Mouse (Mus musculus) c-Kit-positive CD71-negative TER-119-negative erythroid progenitor cells, embryonic 14.5 days (primary cell): ENCODE results near the gene Crtc3.

Experiments used
- DNase-seq: peaks from one replicate; pipeline ENCODE4 v3.0.0-alpha.2; 2013; ENCODE audit warnings: low read depth

Gene Crtc3

DNA sequence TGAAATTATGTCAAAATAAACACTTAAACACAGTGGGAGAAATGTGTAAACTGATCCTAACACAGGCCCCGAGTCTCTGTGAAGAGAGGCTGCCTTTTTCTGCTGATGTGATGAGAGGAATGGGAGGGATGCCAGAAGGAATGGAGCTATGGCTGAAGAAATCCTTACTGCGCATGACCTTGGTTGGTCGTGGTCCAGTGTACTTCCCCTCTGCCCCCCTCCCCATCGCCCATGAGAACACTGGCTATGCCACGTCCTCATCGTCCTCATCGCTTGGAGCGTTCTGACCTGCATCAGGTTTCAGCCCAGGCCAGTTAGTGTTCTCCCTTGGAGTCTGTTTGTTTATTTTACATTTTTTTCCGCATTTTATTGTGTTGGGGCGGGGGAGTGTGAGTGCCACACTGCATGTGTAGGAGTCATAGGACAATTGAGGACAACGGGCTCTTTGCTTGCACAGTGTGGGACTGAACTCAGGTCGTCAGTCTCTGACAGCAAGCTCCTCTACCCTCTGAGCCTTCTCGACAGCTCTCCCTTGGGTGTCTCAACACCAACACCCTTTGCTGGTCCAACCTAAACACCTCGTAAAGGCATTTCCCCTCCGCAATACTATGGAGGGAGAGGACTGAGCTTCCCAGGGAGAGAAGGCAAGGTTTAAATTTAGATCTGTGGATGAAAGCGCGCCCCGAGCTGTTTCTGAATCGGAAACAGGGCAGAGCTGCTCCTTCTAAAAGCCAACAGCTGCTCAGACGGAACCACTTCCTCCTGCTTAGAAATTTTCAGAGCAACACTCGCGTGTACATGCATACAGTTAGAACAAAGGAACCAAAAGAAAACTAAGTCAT, 134.3 kb downstream of the Crtc3 start:
- no peak for DNase-seq

DNA sequence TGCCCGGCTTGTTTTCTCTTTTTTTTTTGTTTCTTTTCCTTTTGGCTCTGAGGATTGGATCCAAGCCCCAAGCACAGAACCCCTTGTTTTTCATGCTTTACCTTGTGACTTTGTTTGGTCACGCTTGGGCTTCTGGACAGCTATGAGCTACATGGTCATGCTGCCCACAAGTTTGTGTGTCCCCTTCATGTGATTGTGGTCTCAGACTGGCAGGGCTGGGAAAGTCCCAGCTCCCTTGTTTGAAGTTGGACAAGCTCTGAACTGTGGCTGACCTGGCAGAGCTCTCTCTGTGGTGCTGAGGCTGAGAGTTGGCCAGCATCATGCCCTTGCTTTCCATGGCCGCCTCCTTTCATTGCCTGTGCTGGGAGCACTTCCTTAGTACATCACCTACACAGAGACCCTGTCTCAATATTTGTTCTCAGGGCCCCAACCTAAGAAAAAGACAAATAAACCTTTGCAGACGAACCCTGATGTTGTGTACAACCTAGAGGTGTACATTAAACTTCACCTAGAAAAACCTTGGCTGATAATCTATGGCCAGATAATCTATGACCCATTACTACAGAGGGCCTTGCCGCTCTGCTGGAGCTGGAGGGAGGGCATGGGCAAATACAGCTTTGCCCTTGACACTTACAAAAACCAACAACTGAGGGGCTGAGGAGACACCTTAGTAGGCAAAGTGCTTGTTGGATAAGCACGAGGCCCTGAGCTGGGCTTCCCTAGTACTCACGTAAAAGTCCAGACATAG, 140.0 kb downstream of the Crtc3 start:
- no peak for DNase-seq

- DNase-seq: no peak
Observed at GRCm38 (mm10) chr7:80542139-80542831, 146.4 kb downstream of the Crtc3 start.

DNA sequence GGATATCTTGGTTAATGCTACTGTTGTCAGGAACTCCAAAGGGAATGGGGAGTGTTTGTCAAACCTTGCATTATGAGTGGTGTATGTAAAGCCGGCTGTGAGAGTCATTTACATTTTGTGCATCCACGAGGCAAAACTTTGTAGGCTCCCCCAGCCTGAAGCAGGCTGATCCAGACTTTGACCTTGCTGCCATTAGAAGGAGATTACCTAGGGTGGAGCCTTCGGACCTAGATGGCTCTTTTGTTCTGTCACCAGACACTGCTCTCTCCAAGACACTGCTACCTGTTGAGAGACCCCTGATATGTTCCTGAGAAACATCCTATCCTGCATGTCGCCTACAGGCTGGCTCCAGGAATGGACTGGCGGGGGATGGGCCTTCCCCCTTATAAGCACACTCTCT, 149.1 kb downstream of the Crtc3 start:
- DNase-seq: no peak
